Mouse (Mus musculus): Measurements from ENCODE around the gene Dcun1d1. TPM values are rescaled to one million over a fixed set of nuclear protein-coding genes. Genes with fewer than 3 reads are reported as not detected.

Dcun1d1 gene
- total RNA-seq, 2 experiments from 2014 or later: 74.5 to 78.0 TPM

Other genes with a start within 250 kb of the Dcun1d1 start
- gene Atp11b, start 183.3 kb downstream of the Dcun1d1 start, total RNA-seq (2021): 10 to 100 TPM; 40.8 to 48.7 TPM
- gene Mccc1, start 63.2 kb upstream of the Dcun1d1 start, total RNA-seq (2021): 100 to 1,000 TPM in 1 of 2 experiments, 10 to 100 TPM in 1; 86.7 to 120 TPM
- gene Ccdc144b, start 116.1 kb upstream of the Dcun1d1 start, total RNA-seq (2021): under 1 TPM; 0.07 to 0.10 TPM
- gene Acad9, start 128.5 kb upstream of the Dcun1d1 start, total RNA-seq (2021): 10 to 100 TPM; 42.6 to 51.5 TPM
- gene D3Ertd254e, start 213.6 kb upstream of the Dcun1d1 start, total RNA-seq (2021): 1 to 10 TPM; 7.2 to 7.6 TPM